Mouse (Mus musculus): ENCODE results near the gene Slc35c2.

DNA sequence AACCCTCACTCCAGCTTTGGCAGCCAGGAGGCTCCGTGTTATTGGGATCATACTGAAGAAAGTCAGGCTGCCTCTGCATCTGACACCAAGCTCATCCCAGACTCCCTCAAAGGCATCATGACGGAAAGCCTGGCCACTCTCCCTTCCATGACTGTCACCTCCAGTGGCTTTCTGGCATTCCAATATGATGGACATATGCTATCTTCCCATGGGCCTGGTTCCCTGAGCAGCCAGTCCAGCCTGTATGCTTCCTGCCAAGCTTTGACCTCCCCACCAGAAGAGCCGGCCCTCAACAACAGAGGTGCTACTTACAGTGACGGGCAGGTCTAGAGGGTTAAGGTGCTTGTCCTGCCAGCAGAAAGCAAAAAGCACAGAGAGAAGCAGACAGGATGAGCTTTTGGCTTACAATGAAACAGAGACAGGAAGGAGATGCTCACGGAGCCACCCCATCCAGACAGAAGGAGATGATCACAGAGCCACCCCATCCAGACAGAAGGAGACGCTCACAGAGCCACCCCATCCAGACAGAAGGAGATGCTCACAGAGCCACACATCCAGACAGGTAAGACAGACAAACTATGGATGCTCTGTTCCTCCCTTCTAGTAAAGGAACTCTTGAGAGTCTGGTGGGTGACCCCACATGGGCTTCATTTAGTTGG lies 15.8 kb upstream of the Slc35c2 start:
- no peak for TF ChIP-seq POLR2A (IDR thresholded peaks at IDR 0.05; ENCODE audit: low read depth, low read length)
- TF ChIP-seq CTCF (conservative IDR thresholded peaks at IDR 0.05; ENCODE audit: insufficient read depth, insufficient read length, low read depth, low read length), result no peak
